Mouse (Mus musculus) liver, embryonic 16.5 days (tissue): ENCODE measurements around the gene Rpusd3. TPM values are rescaled to one million over a fixed set of nuclear protein-coding genes. Genes with fewer than 3 reads are reported as not detected.

Experiments
- ATAC-seq: fragments of 200-750 bp; cut with Nextera tagmentation; 2 replicates; pipeline ENCODE4 v1.8.0; 2017; ENCODE audit warnings: low read depth, mild to moderate bottlenecking, moderate number of reproducible peaks, moderate library complexity
- H3K27ac ChIP-seq: fragments of 300-500 bp; sonication (generic); 2 replicates; pipeline ENCODE4 v1.5.1; 2014; ENCODE audit warnings: mild to moderate bottlenecking, low read length
- H3K27me3 ChIP-seq: fragments of 300-500 bp; sonication (generic); 2 replicates; pipeline ENCODE4 v1.6.1; 2014; ENCODE audit warnings: low read depth, low read length, mixed read lengths; ENCODE audit not compliant: control insufficient read depth, insufficient read depth
- H3K36me3 ChIP-seq: fragments of 300-500 bp; sonication (generic); 2 replicates; pipeline ENCODE4 v1.6.1; 2014; ENCODE audit warnings: mild to moderate bottlenecking; ENCODE audit not compliant: control insufficient read depth, insufficient read depth
- H3K4me1 ChIP-seq: fragments of 300-500 bp; sonication (generic); 2 replicates; pipeline ENCODE4 v1.6.1; 2014; ENCODE audit warnings: low read depth, low read length, mixed read lengths; ENCODE audit not compliant: control insufficient read depth
- H3K4me2 ChIP-seq: fragments of 300-500 bp; sonication (generic); 2 replicates; pipeline ENCODE4 v1.6.1; 2014; ENCODE audit warnings: low read depth, low read length, mixed read lengths
- H3K4me3 ChIP-seq: fragments of 300-500 bp; sonication (generic); 2 replicates; pipeline ENCODE4 v1.5.1; 2014; ENCODE audit warnings: low read depth, mild to moderate bottlenecking, low read length
- H3K9ac ChIP-seq: fragments of 300-500 bp; sonication (generic); 2 replicates; pipeline ENCODE4 v1.6.1; 2014; ENCODE audit warnings: low read depth, low read length
- H3K9me3 ChIP-seq: fragments of 300-500 bp; sonication (generic); replicated peaks from 2 replicates; pipeline ENCODE4 v1.6.1; 2016; ENCODE audit warnings: low read length; ENCODE audit not compliant: control insufficient read depth
- WGBS: fragments of 180-500 bp; shearing (Covaris S2); extraction: QIAGEN DNeasy Blood & Tissue Kit; methylation state at CpG from one replicate; pipeline ENCODE4 v1.1.7; 2014; ENCODE audit not compliant: insufficient replicate concordance; 5-methylcytosine and 5-hydroxymethylcytosine counted together
- polyA plus RNA-seq: library from polyadenylated mRNA; unstranded; fragments of >200 nt; fragmentation: Nextera tagmentation; extraction: Ambion mirVana; gene quantifications from 2 replicates; pipeline ENCODE4 v1.2.1, GENCODE M21; 2015

Rpusd3 gene
- polyA plus RNA-seq, 1 experiment from 2014 or later = 11.8 TPM

GRCm38 (mm10) chr6:113396270-113397030, 22.7 kb downstream of the Rpusd3 start:
- Histone ChIP-seq H3K27me3 (peaks cover 9% of the 10 kb centered on the region), H3K4me2 (no peak overlapping the region), H3K27ac (no peak overlapping the region), H3K36me3 (no peaks in the 10 kb centered on the region), H3K9ac (no peak overlapping the region), H3K4me3 (no peak overlapping the region), H3K9me3 (no peaks in the 10 kb centered on the region), H3K4me1 (peaks cover 6% of the 10 kb centered on the region)
- 77% methylated on average over 10 of the region's 10 CpGs for WGBS
- ATAC-seq = no peak

- H3K4me3 ChIP-seq = no peak overlapping the region
- H3K27me3 ChIP-seq = peaks cover 9% of the 10 kb centered on the region
- no peak overlapping the region for H3K27ac ChIP-seq
- no peaks in the 10 kb centered on the region for H3K9me3 ChIP-seq
- no peak overlapping the region for H3K4me2 ChIP-seq
- 79% methylated on average over 6 of the region's 6 CpGs for WGBS
- H3K9ac ChIP-seq = no peak overlapping the region
- no peak for ATAC-seq
- no peaks in the 10 kb centered on the region; the same call in none of the 2 replicates for H3K36me3 ChIP-seq
- H3K4me1 ChIP-seq = peaks cover 6% of the 10 kb centered on the region
Observed at GRCm38 (mm10) chr6:113395501-113395900, 23.6 kb downstream of the Rpusd3 start.

- H3K27ac ChIP-seq = no peak overlapping the region
- no peaks in the 10 kb centered on the region for H3K9me3 ChIP-seq
- H3K4me1 ChIP-seq = peaks cover 6% of the 10 kb centered on the region
- H3K4me3 ChIP-seq = no peak overlapping the region
- H3K27me3 ChIP-seq = peaks cover 9% of the 10 kb centered on the region
- H3K9ac ChIP-seq = no peak overlapping the region
- peaks cover 3% of the 10 kb centered on the region for H3K36me3 ChIP-seq
- 80% methylated on average over 11 of the region's 11 CpGs for WGBS
- H3K4me2 ChIP-seq = no peak overlapping the region
- no peak for ATAC-seq
Observed at GRCm38 (mm10) chr6:113394811-113395210, 24.3 kb downstream of the Rpusd3 start.

GRCm38 (mm10) chr6:113393951-113394350, 25.2 kb downstream of the Rpusd3 start:
- peaks cover 6% of the 10 kb centered on the region for H3K4me1 ChIP-seq
- H3K27me3 ChIP-seq = peaks cover 9% of the 10 kb centered on the region
- H3K36me3 ChIP-seq = peaks cover 11% of the 10 kb centered on the region
- H3K4me2 ChIP-seq = no peak overlapping the region
- H3K9ac ChIP-seq = no peak overlapping the region
- WGBS = 74% methylated on average over 6 of the region's 6 CpGs
- H3K9me3 ChIP-seq = no peaks in the 10 kb centered on the region
- H3K4me3 ChIP-seq = no peak overlapping the region
- no peak for ATAC-seq
- H3K27ac ChIP-seq = no peak overlapping the region

- Histone ChIP-seq H3K9me3 (no peaks in the 10 kb centered on the region), H3K27ac (no peak overlapping the region), H3K36me3 (peaks cover 25% of the 10 kb centered on the region), H3K27me3 (peaks cover 9% of the 10 kb centered on the region), H3K4me2 (peak overlapping the region; percentile 54), H3K4me1 (peaks cover 6% of the 10 kb centered on the region), H3K9ac (peak overlapping the region; percentile 6; the same call in 1 of the 2 replicates), H3K4me3 (peak overlapping the region; percentile 35)
- ATAC-seq = peak; percentile 46
- 5% methylated on average over 51 of the region's 51 CpGs for WGBS
Observed at GRCm38 (mm10) chr6:113392387-113393071, 26.6 kb downstream of the Rpusd3 start.

- peak overlapping the region; percentile 6; the same call in 1 of the 2 replicates for H3K9ac ChIP-seq
- peak overlapping the region; percentile 35 for H3K4me3 ChIP-seq
- no peak for ATAC-seq
- no peak overlapping the region for H3K27ac ChIP-seq
- H3K27me3 ChIP-seq = peaks cover 9% of the 10 kb centered on the region
- H3K4me1 ChIP-seq = peaks cover 6% of the 10 kb centered on the region
- H3K4me2 ChIP-seq = peak overlapping the region; percentile 54
- WGBS = 19% methylated on average over 10 of the region's 10 CpGs
- H3K9me3 ChIP-seq = no peaks in the 10 kb centered on the region
- peaks cover 27% of the 10 kb centered on the region for H3K36me3 ChIP-seq
Observed at GRCm38 (mm10) chr6:113392015-113392386, 27.1 kb downstream of the Rpusd3 start.

GRCm38 (mm10) chr6:113390715-113391114, 28.4 kb downstream of the Rpusd3 start:
- Histone ChIP-seq H3K27ac (no peak overlapping the region), H3K4me3 (no peak overlapping the region), H3K27me3 (peaks cover 9% of the 10 kb centered on the region), H3K9ac (no peak overlapping the region), H3K4me1 (peaks cover 6% of the 10 kb centered on the region), H3K9me3 (no peaks in the 10 kb centered on the region), H3K4me2 (no peak overlapping the region), H3K36me3 (peaks cover 32% of the 10 kb centered on the region)
- ATAC-seq = no peak
- 80% methylated on average over 3 of the region's 3 CpGs for WGBS

GRCm38 (mm10) chr6:113388960-113389359, 30.2 kb downstream of the Rpusd3 start, which contains the start of gene Ttll3:
TSS of gene Ttll3 (plus strand) at chr6:113389260.
- H3K4me1 ChIP-seq = peaks cover 6% of the 10 kb centered on the region
- no peak for ATAC-seq
- no peak within 1 kb of the TSS for H3K9ac ChIP-seq
- H3K4me3 ChIP-seq = no peak within 1 kb of the TSS
- H3K9me3 ChIP-seq = no peaks in the 10 kb centered on the region
- WGBS = 72% methylated on average over 8 of the region's 8 CpGs
- no peak within 1 kb of the TSS for H3K4me2 ChIP-seq
- H3K27ac ChIP-seq = no peak within 1 kb of the TSS
- peaks cover 9% of the 10 kb centered on the region for H3K27me3 ChIP-seq
- H3K36me3 ChIP-seq = peaks cover 49% of the 10 kb centered on the region

GRCm38 (mm10) chr6:113386025-113386424, 33.1 kb downstream of the Rpusd3 start:
- 67% methylated on average over 3 of the region's 3 CpGs for WGBS
- ATAC-seq = no peak

More at GRCm38 (mm10) chr6:113386025-113386424, 33.1 kb downstream of the Rpusd3 start:
- Histone ChIP-seq H3K9me3 (no peaks in the 10 kb centered on the region), H3K4me1 (no peaks in the 10 kb centered on the region), H3K27ac (no peak overlapping the region), H3K9ac (no peak overlapping the region), H3K36me3 (peaks cover 66% of the 10 kb centered on the region), H3K4me3 (no peak overlapping the region), H3K4me2 (no peak overlapping the region), H3K27me3 (no peaks in the 10 kb centered on the region)
